Mouse (Mus musculus) hindbrain, embryonic 10.5 days (tissue): ENCODE results near the gene Crbn. TPM values are rescaled to one million over a fixed set of nuclear protein-coding genes. Genes with fewer than 3 reads are reported as not detected.

Source experiments
- DNase-seq: peaks from one replicate; pipeline ENCODE4 v3.0.0-alpha.2; 2017; ENCODE audit warnings: low spot score
- H3K27ac ChIP-seq: fragments of 300-500 bp; sonication (generic); 2 replicates; pipeline ENCODE4 v1.5.1; 2016; ENCODE audit warnings: mild to moderate bottlenecking, moderate library complexity
- H3K27me3 ChIP-seq: fragments of 300-500 bp; sonication (generic); 2 replicates; pipeline ENCODE4 v1.6.1; 2016; ENCODE audit warnings: mild to moderate bottlenecking; ENCODE audit not compliant: poor library complexity, insufficient read depth, severe bottlenecking
- H3K36me3 ChIP-seq: fragments of 300-500 bp; sonication (generic); 2 replicates; pipeline ENCODE4 v1.6.1; 2016; ENCODE audit warnings: mild to moderate bottlenecking, moderate library complexity
- H3K4me1 ChIP-seq: fragments of 300-500 bp; sonication (generic); replicated peaks from 2 replicates; pipeline ENCODE4 v1.6.1; 2016; ENCODE audit warnings: mild to moderate bottlenecking
- H3K4me3 ChIP-seq: fragments of 300-500 bp; sonication (generic); 2 replicates; pipeline ENCODE4 v1.5.1; 2016; ENCODE audit warnings: mild to moderate bottlenecking, moderate library complexity
- H3K9me3 ChIP-seq: fragments of 300-500 bp; sonication (generic); 2 replicates; pipeline ENCODE4 v1.6.1; 2016; ENCODE audit warnings: mild to moderate bottlenecking, moderate library complexity
- WGBS: fragments of 180-500 bp; shearing (Covaris S2); methylation state at CpG from one replicate; pipeline ENCODE4 v1.1.7; 2016; 5-methylcytosine and 5-hydroxymethylcytosine counted together
- polyA plus RNA-seq: library from polyadenylated mRNA; unstranded; fragments of >200 nt; fragmentation: Nextera tagmentation; extraction: Ambion mirVana; gene quantifications from 2 replicates; pipeline ENCODE4 v1.2.1, GENCODE M21; 2016

The Crbn gene
- polyA plus RNA-seq, 1 experiment from 2014 or later: 42.6 TPM

- no peak for DNase-seq
- H3K27me3 ChIP-seq: no peaks in the 10 kb centered on the region
- no peak overlapping the region for H3K27ac ChIP-seq
- no peaks in the 10 kb centered on the region for H3K4me1 ChIP-seq
- WGBS: 76% methylated on average over 7 of the region's 7 CpGs
- H3K9me3 ChIP-seq: no peaks in the 10 kb centered on the region
- no peaks in the 10 kb centered on the region for H3K36me3 ChIP-seq
- H3K4me3 ChIP-seq: no peak overlapping the region
Observed at GRCm38 (mm10) chr6:106750291-106750690, 49.6 kb downstream of the Crbn start.

DNA sequence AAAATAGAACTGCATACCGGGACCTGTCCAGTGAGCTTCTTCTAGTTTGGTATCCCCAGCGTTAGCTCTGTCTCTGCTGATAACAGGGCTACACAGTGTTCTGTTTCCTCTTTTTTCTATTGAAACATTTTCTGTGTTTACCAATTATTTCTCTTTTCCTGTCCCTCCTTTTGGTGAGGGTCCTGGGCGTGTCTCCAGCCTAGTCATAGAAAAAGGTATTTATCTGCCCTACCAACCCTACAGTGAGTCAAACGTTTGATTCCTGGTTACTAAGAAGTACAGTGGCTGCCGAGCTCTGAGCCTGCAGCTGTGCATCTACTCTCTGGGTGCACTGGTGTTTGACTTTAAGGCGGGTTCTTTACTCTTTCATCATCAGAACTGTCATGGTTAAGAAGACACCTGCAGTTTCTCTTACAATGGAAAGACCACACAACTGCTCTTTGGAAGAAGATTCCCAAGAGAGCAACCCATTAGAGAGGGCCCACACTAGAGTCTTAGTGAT, 50.9 kb downstream of the Crbn start, which contains the start of gene Il5ra:
Il5ra (minus strand) TSS at position 151 of the 502 bp plus-strand sequence.
- H3K4me3 ChIP-seq: no peak within 1 kb of the TSS
- no peaks in the 10 kb centered on the region for H3K27me3 ChIP-seq
- no peaks in the 10 kb centered on the region for H3K36me3 ChIP-seq
- H3K9me3 ChIP-seq: no peaks in the 10 kb centered on the region
- DNase-seq: no peak
- no peaks in the 10 kb centered on the region for H3K4me1 ChIP-seq
- no peak within 1 kb of the TSS for H3K27ac ChIP-seq
- 74% methylated on average over 6 of the region's 6 CpGs for WGBS

DNA sequence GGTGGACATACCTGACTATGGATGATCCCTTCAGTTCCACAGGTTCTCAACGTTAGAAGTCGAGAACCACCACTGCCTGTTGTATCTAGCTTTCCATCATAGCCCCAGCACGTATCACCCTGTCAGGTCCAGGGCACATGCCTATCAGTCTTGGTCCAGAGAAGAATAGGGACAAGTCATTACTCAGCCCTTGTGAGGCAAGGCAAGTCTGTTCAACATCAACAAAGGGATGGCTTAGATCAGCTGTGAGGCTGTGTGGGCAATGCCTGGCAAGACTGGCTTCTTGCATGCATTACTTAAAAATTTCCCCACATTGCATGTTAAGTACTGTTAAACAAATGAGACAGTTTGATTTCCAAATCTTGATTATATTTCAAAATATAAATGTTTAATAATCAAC, 52.1 kb downstream of the Crbn start:
- no peak overlapping the region for H3K4me3 ChIP-seq
- H3K9me3 ChIP-seq: no peaks in the 10 kb centered on the region
- no peaks in the 10 kb centered on the region for H3K36me3 ChIP-seq
- WGBS: 84% methylated on average over 3 of the region's 3 CpGs
- DNase-seq: no peak
- no peaks in the 10 kb centered on the region for H3K4me1 ChIP-seq
- H3K27me3 ChIP-seq: no peaks in the 10 kb centered on the region
- H3K27ac ChIP-seq: no peak overlapping the region

DNA sequence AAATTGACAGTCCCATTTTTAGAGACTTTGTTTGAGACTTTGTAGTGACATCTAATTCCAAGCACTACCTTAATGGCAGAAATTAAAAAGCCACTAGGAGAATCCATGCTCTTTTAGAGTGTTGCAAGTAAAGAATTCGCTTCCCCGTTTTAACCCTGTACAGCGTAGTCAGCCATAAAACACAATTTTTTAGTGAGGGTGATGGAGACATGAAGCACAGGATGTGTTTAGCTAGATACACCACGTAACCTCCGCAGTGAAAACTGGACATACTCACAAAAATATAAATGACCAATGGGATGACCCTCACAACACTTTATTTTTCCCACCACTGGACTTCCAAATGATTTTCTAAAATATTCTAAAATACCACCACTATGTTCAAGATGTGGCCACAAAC, 52.6 kb downstream of the Crbn start:
- Histone ChIP-seq H3K9me3 (no peaks in the 10 kb centered on the region), H3K36me3 (no peaks in the 10 kb centered on the region), H3K27ac (no peak overlapping the region), H3K27me3 (no peaks in the 10 kb centered on the region), H3K4me3 (no peak overlapping the region), H3K4me1 (no peaks in the 10 kb centered on the region)
- 92% methylated on average over 5 of the region's 5 CpGs for WGBS
- no peak for DNase-seq

DNA sequence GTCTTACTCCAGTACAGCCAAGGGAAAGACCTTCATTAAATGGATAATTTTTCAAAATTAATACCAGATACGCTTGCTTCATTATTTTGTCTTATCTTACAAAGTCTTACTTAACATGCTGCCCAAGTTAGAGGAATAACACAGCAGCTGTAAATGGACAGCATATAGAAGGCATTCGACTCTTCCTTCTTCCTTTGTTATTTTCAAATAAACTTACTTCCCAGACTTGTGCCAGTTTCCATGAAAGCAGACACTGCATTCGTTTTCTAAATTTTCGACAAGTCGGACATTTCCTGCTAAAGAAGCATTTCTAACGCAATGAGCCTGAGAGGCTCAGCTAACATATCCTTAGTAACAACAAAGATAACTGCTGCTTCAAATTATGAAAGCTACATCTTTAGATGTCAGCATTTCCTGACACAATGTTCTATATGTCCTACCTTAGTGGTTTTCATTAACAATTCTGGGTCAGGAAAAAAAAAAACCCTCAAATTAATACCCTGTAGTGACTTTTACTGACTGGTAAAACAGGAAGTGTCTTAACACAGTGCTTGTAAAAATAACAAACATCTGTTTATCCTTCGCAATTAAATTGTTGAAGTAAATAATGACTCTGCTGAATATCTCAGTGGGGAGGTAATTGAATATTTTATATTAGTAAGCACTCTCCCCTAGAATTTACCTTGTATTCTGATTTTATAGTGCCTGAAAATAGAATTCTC, 54.0 kb downstream of the Crbn start:
- Histone ChIP-seq H3K9me3 (no peaks in the 10 kb centered on the region), H3K4me1 (no peaks in the 10 kb centered on the region), H3K36me3 (no peaks in the 10 kb centered on the region), H3K27ac (no peak overlapping the region), H3K27me3 (no peaks in the 10 kb centered on the region), H3K4me3 (no peak overlapping the region)
- DNase-seq: no peak
- WGBS: 83% methylated on average over 7 of the region's 7 CpGs

DNA sequence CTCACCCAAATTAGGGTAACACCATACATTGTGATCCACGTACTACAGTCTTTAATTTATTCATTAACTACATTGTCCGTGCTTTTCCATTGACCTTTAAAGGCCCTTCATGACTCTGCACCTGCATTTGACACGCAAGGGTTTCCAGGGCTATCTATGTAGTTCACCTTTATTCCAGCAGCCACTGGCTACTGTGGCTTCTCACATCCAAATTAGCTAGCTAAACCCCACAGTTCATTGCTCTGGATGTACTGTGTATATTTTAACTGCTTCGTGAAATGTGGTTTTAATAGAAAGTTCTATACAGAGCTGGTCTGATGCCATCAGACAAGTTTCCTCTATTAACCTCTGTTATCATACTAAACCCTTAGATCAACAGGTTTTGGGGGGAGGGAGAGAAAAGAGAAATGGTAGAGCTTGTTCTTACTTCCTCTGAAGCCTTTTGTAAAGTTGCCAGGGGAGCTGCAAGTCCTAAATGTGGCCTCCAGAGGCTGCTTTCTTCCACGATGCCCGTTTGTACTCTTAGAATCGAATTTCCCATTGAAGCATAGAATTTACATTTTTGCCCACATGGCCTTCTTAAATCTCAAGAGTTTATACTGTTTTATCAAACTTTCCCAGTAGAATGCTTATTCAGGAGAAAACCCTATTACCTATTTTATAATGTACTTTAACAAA, 56.2 kb downstream of the Crbn start:
- Histone ChIP-seq H3K4me1 (no peaks in the 10 kb centered on the region), H3K36me3 (no peaks in the 10 kb centered on the region), H3K4me3 (no peak overlapping the region), H3K9me3 (no peaks in the 10 kb centered on the region), H3K27ac (no peak overlapping the region), H3K27me3 (no peaks in the 10 kb centered on the region)
- DNase-seq: no peak
- WGBS: 79% methylated on average over 7 of the region's 7 CpGs

DNA sequence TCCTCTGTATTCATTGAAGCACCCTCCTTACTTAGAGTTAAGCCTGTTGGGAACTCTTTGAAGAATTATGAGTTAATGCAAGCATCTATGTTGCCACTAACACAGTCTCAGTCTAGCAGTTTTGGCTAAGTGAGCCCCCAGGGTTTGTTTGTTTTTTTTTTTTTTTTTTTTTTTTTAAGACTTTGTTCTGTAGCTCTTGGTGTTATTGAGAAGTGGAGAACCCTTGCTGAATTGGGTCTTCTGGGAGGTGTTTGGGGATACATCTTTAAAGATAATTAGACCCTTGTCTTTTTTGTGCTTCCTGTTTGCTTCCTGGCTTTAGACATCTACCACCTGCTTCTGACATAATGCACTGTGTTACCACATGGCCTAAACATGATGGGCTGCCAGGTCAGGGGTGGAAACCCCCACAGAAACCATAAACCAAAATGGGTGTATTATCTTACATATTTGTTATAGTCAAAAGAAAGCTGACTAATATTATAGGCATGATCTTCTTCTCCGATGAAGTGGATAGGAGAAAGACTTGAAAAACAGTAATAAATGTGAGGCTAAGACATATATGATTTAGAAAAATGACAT, 59.5 kb downstream of the Crbn start:
- H3K27ac ChIP-seq: no peak overlapping the region
- no peaks in the 10 kb centered on the region for H3K4me1 ChIP-seq
- no peaks in the 10 kb centered on the region for H3K9me3 ChIP-seq
- H3K27me3 ChIP-seq: no peaks in the 10 kb centered on the region
- WGBS: 97% methylated on average over 1 of the region's 1 CpGs
- no peaks in the 10 kb centered on the region for H3K36me3 ChIP-seq
- H3K4me3 ChIP-seq: no peak overlapping the region
- DNase-seq: no peak

DNA sequence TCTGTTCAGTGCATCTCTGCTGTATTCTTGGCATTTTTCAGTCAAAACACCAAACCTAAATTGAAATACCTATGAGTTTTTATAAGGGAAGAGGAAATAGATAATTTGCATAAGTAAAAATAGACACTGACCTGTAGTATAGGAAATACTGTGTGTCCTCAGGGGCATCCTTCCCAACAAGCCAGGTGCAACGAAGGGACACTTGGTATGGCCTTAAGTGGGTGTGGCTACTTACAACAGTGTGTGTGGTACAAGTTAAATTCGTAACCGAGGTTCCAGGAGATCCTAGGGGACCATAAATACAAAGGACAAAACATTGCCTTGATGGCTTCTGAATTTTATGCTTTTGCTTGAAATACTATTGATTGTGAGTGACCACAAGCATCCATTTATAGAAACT, 61.6 kb downstream of the Crbn start:
- H3K4me3 ChIP-seq: no peak overlapping the region
- no peaks in the 10 kb centered on the region for H3K4me1 ChIP-seq
- no peaks in the 10 kb centered on the region for H3K9me3 ChIP-seq
- H3K27me3 ChIP-seq: no peaks in the 10 kb centered on the region
- no peaks in the 10 kb centered on the region for H3K36me3 ChIP-seq
- H3K27ac ChIP-seq: no peak overlapping the region
- no peak for DNase-seq
- 84% methylated on average over 3 of the region's 3 CpGs for WGBS

- no peak overlapping the region for H3K27ac ChIP-seq
- no peaks in the 10 kb centered on the region for H3K36me3 ChIP-seq
- WGBS: 87% methylated on average over 4 of the region's 4 CpGs
Observed at GRCm38 (mm10) chr6:106732563-106732962, 67.3 kb downstream of the Crbn start.

More at GRCm38 (mm10) chr6:106732563-106732962, 67.3 kb downstream of the Crbn start:
- no peaks in the 10 kb centered on the region for H3K9me3 ChIP-seq
- H3K4me3 ChIP-seq: no peak overlapping the region
- no peaks in the 10 kb centered on the region for H3K4me1 ChIP-seq
- no peak for DNase-seq
- H3K27me3 ChIP-seq: no peaks in the 10 kb centered on the region

Other genes starting within 250 kb of the Crbn start
- 0.05 TPM in 1 of 2 replicates, not detected in the other for gene Il5ra, start 51.0 kb downstream of the Crbn start, polyA plus RNA-seq
- gene Trnt1, start 31.0 kb downstream of the Crbn start, polyA plus RNA-seq: 54.9 and 63.2 TPM in 2 replicates